Mouse (Mus musculus) heart, embryonic 12.5 days (tissue): ENCODE measurements around the gene Sult6b1. TPM values are rescaled to one million over a fixed set of nuclear protein-coding genes. Genes with fewer than 3 reads are reported as not detected.

Experiments
- ATAC-seq: fragments of 200-750 bp; cut with Nextera tagmentation; 2 replicates; pipeline ENCODE4 v1.8.0; 2017; ENCODE audit warnings: moderate TSS enrichment, moderate library complexity; ENCODE audit not compliant: insufficient number of reproducible peaks, low FRiP score
- H3K27ac ChIP-seq: fragments of 300-500 bp; sonication (generic); 2 replicates; pipeline ENCODE4 v1.5.1; 2016; ENCODE audit warnings: mild to moderate bottlenecking, moderate library complexity; ENCODE audit not compliant: poor library complexity, severe bottlenecking
- H3K27me3 ChIP-seq: fragments of 300-500 bp; sonication (generic); replicated peaks from 2 replicates; pipeline ENCODE4 v1.6.1; 2016; ENCODE audit warnings: mild to moderate bottlenecking, moderate library complexity
- H3K36me3 ChIP-seq: fragments of 300-500 bp; sonication (generic); 2 replicates; pipeline ENCODE4 v1.6.1; 2016; ENCODE audit warnings: mild to moderate bottlenecking, moderate library complexity
- H3K4me1 ChIP-seq: fragments of 300-500 bp; sonication (generic); replicated peaks from 2 replicates; pipeline ENCODE4 v1.6.1; 2016; ENCODE audit warnings: mild to moderate bottlenecking
- H3K4me2 ChIP-seq: fragments of 300-500 bp; sonication (generic); 2 replicates; pipeline ENCODE4 v1.6.1; 2016; ENCODE audit warnings: mild to moderate bottlenecking, moderate library complexity
- H3K4me3 ChIP-seq: fragments of 300-500 bp; sonication (generic); 2 replicates; pipeline ENCODE4 v1.5.1; 2016; ENCODE audit warnings: mild to moderate bottlenecking
- H3K9ac ChIP-seq: fragments of 300-500 bp; sonication (generic); 2 replicates; pipeline ENCODE4 v1.6.1; 2016; ENCODE audit warnings: mild to moderate bottlenecking, moderate library complexity
- H3K9me3 ChIP-seq: fragments of 300-500 bp; sonication (generic); replicated peaks from 2 replicates; pipeline ENCODE4 v1.6.1; 2016; ENCODE audit warnings: mild to moderate bottlenecking, moderate library complexity
- WGBS: fragments of 180-500 bp; shearing (Covaris S2); methylation state at CpG from one replicate; pipeline ENCODE4 v1.1.7; 2016; 5-methylcytosine and 5-hydroxymethylcytosine counted together
- polyA plus RNA-seq: library from polyadenylated mRNA; unstranded; fragments of >200 nt; fragmentation: Nextera tagmentation; extraction: Ambion mirVana; gene quantifications from 2 replicates; pipeline ENCODE4 v1.2.1, GENCODE M21; 2016

The Sult6b1 gene
- polyA plus RNA-seq, 1 experiment from 2014 or later: 0.15 TPM

DNA sequence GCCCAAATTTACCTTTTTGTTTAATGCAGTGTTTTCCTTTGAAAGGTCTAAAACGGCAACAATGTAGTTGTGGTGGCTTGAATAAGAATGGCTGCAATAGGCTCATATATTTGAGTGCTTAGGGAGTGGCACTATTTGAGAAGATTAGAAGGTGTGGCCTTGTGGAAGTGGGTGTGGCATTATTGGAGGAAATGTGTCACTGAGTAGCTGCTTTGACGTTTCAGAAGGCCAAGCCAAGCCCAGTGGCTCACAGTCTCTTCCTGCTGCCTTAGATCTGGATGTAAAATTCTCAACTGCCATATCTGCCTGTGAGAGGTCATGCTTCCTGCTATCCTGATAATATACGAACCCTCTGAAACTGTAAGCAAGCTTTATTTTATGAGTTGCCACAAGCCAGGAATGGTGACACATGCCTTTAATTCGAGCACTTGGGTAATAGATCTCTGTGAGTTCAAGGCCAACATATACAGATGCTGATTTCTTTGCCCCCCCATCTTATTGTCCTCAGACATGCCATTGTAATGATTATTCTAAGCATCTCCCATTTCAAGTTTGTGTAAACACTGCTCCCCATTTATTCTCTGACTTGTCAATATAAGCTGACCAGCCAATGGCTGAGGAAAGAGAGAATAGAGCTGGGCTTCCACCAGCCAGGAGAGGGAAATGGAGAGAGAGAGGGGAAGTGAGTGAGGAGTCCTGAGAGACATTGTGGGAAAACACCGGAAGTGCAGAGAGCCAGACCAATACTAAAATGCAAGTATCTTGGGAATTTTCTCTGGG, 21.3 kb downstream of the Sult6b1 start:
- WGBS: 77% methylated on average over 5 of the region's 5 CpGs
- no peak for ATAC-seq
- Histone ChIP-seq H3K27ac (no peak overlapping the region), H3K27me3 (no peaks in the 10 kb centered on the region), H3K4me2 (no peak overlapping the region), H3K36me3 (no peaks in the 10 kb centered on the region), H3K4me3 (no peak overlapping the region), H3K9ac (no peak overlapping the region), H3K9me3 (no peaks in the 10 kb centered on the region), H3K4me1 (peaks cover 14% of the 10 kb centered on the region)

DNA sequence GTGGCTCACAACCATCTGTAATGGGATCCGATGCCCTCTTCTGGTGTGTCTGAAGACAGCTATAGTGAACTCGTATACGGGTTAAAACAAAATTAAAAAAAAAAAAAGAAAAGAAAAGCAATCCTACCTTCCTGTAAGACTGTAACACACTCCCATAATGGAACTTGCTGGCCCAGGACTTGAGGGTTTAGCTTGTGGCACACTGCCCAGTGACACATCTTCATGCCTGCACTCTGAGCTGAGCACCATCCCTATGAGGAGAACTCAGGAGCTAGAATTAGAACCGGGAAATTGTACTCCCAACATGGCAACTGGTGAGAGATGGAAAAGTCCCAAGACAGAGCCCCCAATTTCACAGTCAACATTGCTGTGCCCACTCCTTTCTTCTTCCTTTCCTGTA, 23.5 kb downstream of the Sult6b1 start:
- peaks cover 6% of the 10 kb centered on the region for H3K36me3 ChIP-seq
- 0 out of 2 replicates have a peak overlapping the region, but pooled peaks have one; percentile 82 for H3K9ac ChIP-seq
- H3K27me3 ChIP-seq: no peaks in the 10 kb centered on the region
- no peak overlapping the region for H3K27ac ChIP-seq
- no peaks in the 10 kb centered on the region for H3K9me3 ChIP-seq
- no peak overlapping the region for H3K4me3 ChIP-seq
- WGBS: 89% methylated on average over 4 of the region's 4 CpGs
- no peak for ATAC-seq
- no peak overlapping the region for H3K4me2 ChIP-seq
- H3K4me1 ChIP-seq: peaks cover 14% of the 10 kb centered on the region

- Histone ChIP-seq H3K4me3 (peak within 1 kb of the TSS; percentile 69), H3K4me2 (peak within 1 kb of the TSS; percentile 79), H3K27me3 (no peaks in the 10 kb centered on the region), H3K9me3 (no peaks in the 10 kb centered on the region), H3K36me3 (peaks cover 13% of the 10 kb centered on the region), H3K27ac (peak within 1 kb of the TSS; percentile 85), H3K4me1 (peaks cover 14% of the 10 kb centered on the region), H3K9ac (peak within 1 kb of the TSS; percentile 82)
- peak; percentile 96 for ATAC-seq
- 1% methylated on average over 28 of the region's 28 CpGs for WGBS
These were observed 24.2 kb downstream of the Sult6b1 start, which contains the start of gene Eif2ak2 for GRCm38 (mm10) chr17:78882401-78883112. Gene Eif2ak2, minus strand, starts transcription at chr17:78882573.

DNA sequence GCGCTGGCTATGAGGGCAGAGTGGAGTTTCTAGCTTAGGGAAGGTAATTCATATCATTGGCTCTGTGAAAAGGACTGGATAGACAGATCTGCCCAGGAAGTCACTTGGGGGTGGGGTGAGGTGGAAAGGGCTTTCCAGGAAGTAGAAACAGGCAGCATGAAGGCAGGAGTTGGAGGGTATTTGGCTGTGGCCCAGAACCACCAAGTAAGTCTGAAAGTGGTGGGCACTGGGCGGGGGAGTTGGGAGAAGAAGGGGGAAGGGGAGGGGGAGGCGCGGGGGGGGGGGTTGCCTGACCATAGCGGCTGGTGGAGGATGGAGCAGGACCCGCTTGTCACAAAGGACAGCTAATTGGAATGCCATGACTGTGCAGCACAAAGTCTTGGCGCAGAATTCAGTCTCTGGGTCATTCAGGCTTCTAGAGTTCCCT, 24.9 kb downstream of the Sult6b1 start:
- Histone ChIP-seq H3K4me1 (peaks cover 14% of the 10 kb centered on the region), H3K27ac (peak overlapping the region; percentile 85), H3K9me3 (no peaks in the 10 kb centered on the region), H3K9ac (peak overlapping the region; percentile 82), H3K4me3 (peak overlapping the region; percentile 69), H3K27me3 (no peaks in the 10 kb centered on the region), H3K36me3 (peaks cover 15% of the 10 kb centered on the region), H3K4me2 (peak overlapping the region; percentile 79)
- WGBS: 13% methylated on average over 6 of the region's 7 CpGs
- peak; percentile 56; the same call in 1 of the 2 replicates for ATAC-seq

GRCm38 (mm10) chr17:78873886-78874285, 32.9 kb downstream of the Sult6b1 start:
- H3K4me1 ChIP-seq: no peaks in the 10 kb centered on the region
- H3K27me3 ChIP-seq: no peaks in the 10 kb centered on the region
- H3K36me3 ChIP-seq: peaks cover 64% of the 10 kb centered on the region
- no peak overlapping the region for H3K9ac ChIP-seq
- H3K9me3 ChIP-seq: no peaks in the 10 kb centered on the region
- no peak overlapping the region for H3K4me2 ChIP-seq
- no peak for ATAC-seq
- H3K27ac ChIP-seq: no peak overlapping the region
- 87% methylated on average over 6 of the region's 6 CpGs for WGBS
- no peak overlapping the region for H3K4me3 ChIP-seq

- Histone ChIP-seq H3K4me1 (no peaks in the 10 kb centered on the region), H3K27me3 (no peaks in the 10 kb centered on the region), H3K9ac (no peak overlapping the region), H3K36me3 (peaks cover 75% of the 10 kb centered on the region), H3K4me3 (no peak overlapping the region), H3K4me2 (no peak overlapping the region), H3K27ac (no peak overlapping the region), H3K9me3 (no peaks in the 10 kb centered on the region)
- WGBS: 83% methylated on average over 10 of the region's 10 CpGs
- no peak for ATAC-seq
These were observed 50.5 kb downstream of the Sult6b1 start for GRCm38 (mm10) chr17:78856243-78856642.

DNA sequence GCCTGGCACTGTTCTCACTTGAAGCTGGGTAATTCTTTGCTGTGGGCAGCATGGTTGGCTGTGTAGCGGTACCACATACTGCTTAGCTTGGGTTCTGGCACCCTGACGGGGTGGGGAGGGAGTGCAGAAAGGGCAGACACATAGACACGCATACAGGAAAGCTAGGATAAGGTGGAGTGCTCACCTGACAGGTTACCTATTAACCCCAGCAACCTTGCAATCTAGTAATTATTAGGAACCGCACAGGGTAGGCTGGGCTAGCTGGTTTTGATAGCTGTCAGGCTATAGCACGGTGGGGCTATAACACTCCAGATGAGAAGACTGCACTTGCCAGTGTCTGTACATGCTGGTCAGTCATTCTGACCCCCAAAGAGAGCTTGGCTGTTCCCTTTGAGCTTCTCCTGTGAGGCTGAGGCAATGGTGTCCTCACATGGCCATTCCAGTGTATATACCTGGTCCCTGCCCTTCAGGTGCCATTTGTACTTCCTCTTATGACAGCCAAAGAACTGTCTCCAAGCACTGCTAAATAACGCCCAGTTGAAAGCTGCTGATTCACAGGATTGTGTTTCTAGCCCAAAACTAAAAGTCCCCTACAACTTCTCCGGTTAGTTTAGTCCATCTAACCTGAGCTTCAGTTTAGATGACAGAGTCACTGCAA, 64.4 kb downstream of the Sult6b1 start:
- Histone ChIP-seq H3K4me3 (no peak overlapping the region), H3K27me3 (no peaks in the 10 kb centered on the region), H3K9ac (no peak overlapping the region), H3K27ac (no peak overlapping the region), H3K36me3 (peaks cover 78% of the 10 kb centered on the region), H3K9me3 (no peaks in the 10 kb centered on the region), H3K4me2 (no peak overlapping the region), H3K4me1 (no peaks in the 10 kb centered on the region)
- 89% methylated on average over 7 of the region's 7 CpGs for WGBS
- no peak for ATAC-seq

- Histone ChIP-seq H3K4me3 (peak overlapping the region; percentile 91), H3K4me2 (peak overlapping the region; percentile 90), H3K9me3 (no peaks in the 10 kb centered on the region), H3K4me1 (0 out of 2 replicates have a peak, but pooled peaks cover 5% of the 10 kb centered on the region), H3K9ac (peak overlapping the region; percentile 67), H3K36me3 (peaks cover 28% of the 10 kb centered on the region), H3K27ac (peak overlapping the region; percentile 84), H3K27me3 (no peaks in the 10 kb centered on the region)
- ATAC-seq: no peak
- WGBS: 39% methylated on average over 2 of the region's 2 CpGs
These were observed 70.7 kb downstream of the Sult6b1 start for GRCm38 (mm10) chr17:78836056-78836455.

- Histone ChIP-seq H3K36me3 (peaks cover 31% of the 10 kb centered on the region), H3K27me3 (no peaks in the 10 kb centered on the region), H3K9ac (peak within 1 kb of the TSS; percentile 94), H3K27ac (peak within 1 kb of the TSS; percentile 86), H3K4me1 (0 out of 2 replicates have a peak, but pooled peaks cover 5% of the 10 kb centered on the region), H3K9me3 (no peaks in the 10 kb centered on the region), H3K4me3 (peak within 1 kb of the TSS; percentile 91), H3K4me2 (peak within 1 kb of the TSS; percentile 90)
- ATAC-seq: peak; percentile 99
- WGBS: under 1% methylated on average over 80 of the region's 81 CpGs
These were observed 71.6 kb downstream of the Sult6b1 start, which contains the start of the genes Heatr5b and Gpatch11 for GRCm38 (mm10) chr17:78834856-78835835. Gene Heatr5b, minus strand, starts transcription at chr17:78835364. Gene Gpatch11, plus strand, starts transcription at chr17:78835567.
